ENCODE assay signal across 26 mouse cellular contexts in the genomic region with DNA sequence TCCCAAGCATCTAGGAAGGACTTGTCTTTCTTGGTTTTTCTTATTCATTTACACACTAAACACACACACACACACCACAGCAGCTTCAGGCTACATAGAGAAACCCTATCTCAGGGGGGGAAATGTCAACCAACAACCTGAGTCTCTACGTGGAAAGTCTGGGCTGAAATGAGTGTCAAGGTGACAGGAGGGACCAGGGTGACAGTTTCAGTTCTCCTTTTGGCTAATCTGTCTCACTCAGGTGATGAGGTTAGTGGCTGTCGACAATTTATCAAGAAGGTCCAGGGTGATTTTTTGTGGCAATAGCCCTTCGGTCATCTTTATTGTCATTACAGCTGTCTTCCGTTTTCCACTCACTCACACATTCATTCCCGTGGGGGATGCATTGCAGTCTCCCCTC.
A peak's percentile ranks its signal among the peaks of the same experiment; 100 is the strongest.
DNase-seq lines count a peak whose midpoint lies in the region; ATAC-seq lines count a peak whose summit lies in the region.
"Had no signal": no experiment of that assay in that cellular context is flagged by ENCODE, and none has a peak within 500 bp of the region (broad histone marks: within the 10 kb centered on the region; RNA-seq: fewer than 3 reads in every experiment).

No protein-coding gene starts in this region.

- DNase-seq in CD4-positive, CD25-positive, alpha-beta regulatory T cell, adult 2 months (ENCODE audit: low read depth, low spot score), result peak; percentile 49
- peak; percentile 63 to 69 for DNase-seq in spleen, postnatal 36 days (ENCODE audit: low spot score in 2 of 2)
- DNase-seq in spleen, postnatal 4 days (ENCODE audit: low spot score in 2 of 2), result no peak
- DNase-seq in induced T-regulatory cell, adult 2 months (ENCODE audit: low read depth), result peak; percentile 81
- DNase-seq in splenic B cell, adult 2 months (ENCODE audit: low read depth, low spot score), result peak; percentile 84
- no peak for DNase-seq in layer of hippocampus, adult 18-20 months (ENCODE audit: low spot score in 2 of 2)
- DNase-seq in urinary bladder, postnatal 36 days (ENCODE audit: low spot score in 2 of 2), result no peak
- DNase-seq: adrenal gland, adult 8-10 months; adrenal gland, postnatal 25 days; cerebellum, adult 2 months; cerebellum, adult 9-11 months; cerebellum, postnatal 36 days; embryo, embryonic 11 days; forebrain, postnatal 0 days; gastrocnemius, adult 2 months; gastrocnemius, postnatal 14 days; heart, adult 11 months; heart, postnatal 36 days had no signal

- H3K27me3 ChIP-seq in splenic B cell, adult 2 months (ENCODE audit: control insufficient read depth, insufficient read depth, low read length, poor library complexity, severe bottlenecking), result no peaks in the 10 kb centered on the region
- H3K27me3 ChIP-seq: embryonic facial prominence, embryonic 13.5 days had no signal

- no peak for ATAC-seq in CD4-positive, CD25-positive, alpha-beta regulatory T cell, adult 4 months
- ATAC-seq: activated CD4-positive, CD25-positive, alpha-beta regulatory T cell, adult 4 months; forebrain, embryonic 14.5 days; forebrain, postnatal 0 days; hindbrain, postnatal 0 days; intestine, postnatal 0 days had no signal

- H3K36me3 ChIP-seq in splenic B cell, adult 2 months (ENCODE audit: control insufficient read depth, insufficient read depth, low read length, poor library complexity, severe bottlenecking), result no peaks in the 10 kb centered on the region
- H3K36me3 ChIP-seq: embryonic facial prominence, embryonic 10.5 days; embryonic facial prominence, embryonic 13.5 days; hindbrain, embryonic 10.5 days had no signal

Comparison
In these comparisons a context has a peak if more than half of its experiments do, and no peak if none do; other contexts are left out.
1. DNase-seq: peak in CD4-positive, CD25-positive, alpha-beta regulatory T cell, adult 2 months (single experiment), spleen, postnatal 36 days (2 of 2), induced T-regulatory cell, adult 2 months (single experiment) and splenic B cell, adult 2 months (single experiment); none in spleen, postnatal 4 days (0 of 2), layer of hippocampus, adult 18-20 months (0 of 2) and urinary bladder, postnatal 36 days (0 of 2).